Mouse (Mus musculus) embryonic stem cell, embryonic (primary cell): ENCODE results near the gene Bicra.

Experiments
- CTCF ChIA-PET, 4 experiments: fragments of 300-600 bp in 2 of 4; fragments of 350-600 bp in 2 of 4; sonication (Branson Sonifier 250); formaldehyde crosslinking; loops; one replicate each; lab custom pipeline; 2022; ENCODE audit warnings: inconsistent platforms in 2 of 4; lab: Charles Lee
- POLR2A ChIA-PET, 4 experiments: fragments of 300-600 bp in 2 of 4; fragments of 350-600 bp in 2 of 4; sonication (Branson Sonifier 250); formaldehyde crosslinking; loops; one replicate each; lab custom pipeline; 2022; ENCODE audit warnings: antibody characterized with exemption in 4 of 4, inconsistent platforms in 1 of 4; lab: Charles Lee

Bicra gene

GRCm38 (mm10) chr7:15980246-15980645 is 67.5 kb downstream of the Bicra start:
- CTCF ChIA-PET: interaction anchor here in 1 of 4 experiments (1.3 kb wide), 1 partner anchor 50 kb away, joined by 5 read pairs; no protein-coding TSS in a partner anchor
- POLR2A ChIA-PET: interaction anchor here in 1 of 4 experiments (1.2 kb wide), 1 partner anchor 58 kb away, joined by 4 read pairs; no protein-coding TSS in a partner anchor

- CTCF ChIA-PET: interaction anchor here (0.5 to 4.2 kb wide), 21 partner anchors 8 to 287 kb away, joined by 3 to 30 read pairs (median 7); partner anchors contain the start of genes Bicra (in 1 of the 4) and Ehd2 (in 1 of the 4)
Measured at GRCm38 (mm10) chr7:15975904-15976303, 71.8 kb downstream of the Bicra start.

GRCm38 (mm10) chr7:15975451-15975850 is 72.3 kb downstream of the Bicra start:
- ChIA-PET POLR2A (interaction anchor here in 2 of 4 experiments (1.1 to 2.4 kb wide), 11 partner anchors 8 to 124 kb away, joined by 3 to 9 read pairs (median 4); partner anchors contain the start of gene Bicra (in 1 of the 2)), CTCF (interaction anchor here (0.6 to 4.2 kb wide), 31 partner anchors 8 to 298 kb away, joined by 3 to 30 read pairs (median 5); partner anchors contain the start of genes Bicra (in 1 of the 4), Ehd2 (in 1 of the 4) and Inafm1 (in 1 of the 4))

More at GRCm38 (mm10) chr7:15975904-15976303, 71.8 kb downstream of the Bicra start:
- POLR2A ChIA-PET: interaction anchor here in 3 of 4 experiments (1.1 to 2.4 kb wide), 10 partner anchors 28 to 79 kb away, joined by 3 to 9 read pairs (median 4); partner anchors contain the start of gene Bicra (in 1 of the 3)

GRCm38 (mm10) chr7:15974712-15975111 is 73.0 kb downstream of the Bicra start:
- POLR2A ChIA-PET: interaction anchor here in 2 of 4 experiments (0.5 to 2.4 kb wide), 13 partner anchors 8 to 155 kb away, joined by 3 to 9 read pairs (median 3); partner anchors contain the start of genes Bicra (in 1 of the 2) and Napa (in 1 of the 2)

GRCm38 (mm10) chr7:15972247-15972646 is 75.5 kb downstream of the Bicra start:
- POLR2A ChIA-PET: interaction anchor here in 3 of 4 experiments (0.7 to 2.0 kb wide), 18 partner anchors 10 to 202 kb away, joined by 3 to 10 read pairs (median 4); partner anchors contain the start of genes Meis3 (in 1 of the 3), Napa (in 1 of the 3) and Slc8a2 (in 1 of the 3)
- CTCF ChIA-PET: interaction anchor here (0.5 to 2.3 kb wide), 23 partner anchors 8 to 291 kb away, joined by 3 to 13 read pairs (median 5); no protein-coding TSS in a partner anchor

More at GRCm38 (mm10) chr7:15974712-15975111, 73.0 kb downstream of the Bicra start:
- CTCF ChIA-PET: interaction anchor here (0.6 to 4.2 kb wide), 68 partner anchors 8 to 298 kb away, joined by 3 to 30 read pairs (median 4); partner anchors contain the start of genes Bicra (in 2 of the 4), Inafm1 (in 1 of the 4), Napa (in 1 of the 4) and Slc8a2 (in 1 of the 4)

- ChIA-PET POLR2A (interaction anchor here in 2 of 4 experiments (1.0 to 1.4 kb wide), 3 partner anchors 12 to 35 kb away, joined by 3 to 4 read pairs (median 3); no protein-coding TSS in a partner anchor), CTCF (interaction anchor here in 3 of 4 experiments (0.7 to 7.0 kb wide), 8 partner anchors 12 to 191 kb away, joined by 3 to 76 read pairs (median 3); no protein-coding TSS in a partner anchor)
Measured at GRCm38 (mm10) chr7:15969674-15970073, 78.0 kb downstream of the Bicra start.

GRCm38 (mm10) chr7:15968322-15968721 is 79.4 kb downstream of the Bicra start:
- CTCF ChIA-PET: interaction anchor here in 3 of 4 experiments (0.7 to 7.0 kb wide), 19 partner anchors 11 to 161 kb away, joined by 3 to 76 read pairs (median 8); partner anchors contain the start of genes Napa (in 1 of the 3) and Slc8a2 (in 1 of the 3)
- POLR2A ChIA-PET: interaction anchor here (0.6 to 6.0 kb wide), 8 partner anchors 15 to 188 kb away, joined by 3 to 53 read pairs (median 4); no protein-coding TSS in a partner anchor

- ChIA-PET POLR2A (interaction anchor here in 3 of 4 experiments (0.9 to 6.0 kb wide), 11 partner anchors 14 to 31 kb away, joined by 3 to 53 read pairs (median 4); partner anchors contain the start of gene Nop53 (in 1 of the 3)), CTCF (interaction anchor here (0.5 to 7.0 kb wide), 52 partner anchors 7 to 745 kb away, joined by 3 to 76 read pairs (median 4); partner anchors contain the start of genes Meis3 (in 2 of the 4), Napa (in 1 of the 4) and Slc8a2 (in 1 of the 4))
Measured at GRCm38 (mm10) chr7:15967312-15967711, 80.4 kb downstream of the Bicra start, which contains the start of gene Ehd2. Ehd2 (minus strand) TSS chr7:15967567.

GRCm38 (mm10) chr7:15966489-15966888 is 81.2 kb downstream of the Bicra start:
- POLR2A ChIA-PET: interaction anchor here in 2 of 4 experiments (0.6 to 6.0 kb wide), 5 partner anchors 8 to 84 kb away, joined by 3 to 53 read pairs (median 5); partner anchors contain the start of genes Crxos (in 1 of the 2) and Nop53 (in 1 of the 2)
- CTCF ChIA-PET: interaction anchor here in 3 of 4 experiments (0.5 to 7.0 kb wide), 13 partner anchors 8 to 131 kb away, joined by 3 to 76 read pairs (median 8); partner anchors contain the start of gene Napa (in 1 of the 3)

GRCm38 (mm10) chr7:15963798-15964652 is 83.7 kb downstream of the Bicra start:
- ChIA-PET POLR2A (interaction anchor here in 3 of 4 experiments (0.6 to 6.0 kb wide), 5 partner anchors 11 to 30 kb away, joined by 3 to 53 read pairs (median 3); no protein-coding TSS in a partner anchor), CTCF (interaction anchor here in 3 of 4 experiments (0.6 to 7.0 kb wide), 13 partner anchors 8 to 883 kb away, joined by 3 to 76 read pairs (median 5); partner anchors contain the start of gene Slc8a2 (in 1 of the 3))

- ChIA-PET POLR2A (interaction anchor here in 3 of 4 experiments (1.0 to 6.0 kb wide), 3 partner anchors 10 to 13 kb away, joined by 3 to 53 read pairs (median 4); no protein-coding TSS in a partner anchor), CTCF (interaction anchor here in 3 of 4 experiments (0.5 to 6.5 kb wide), 10 partner anchors 9 to 212 kb away, joined by 3 to 62 read pairs (median 4); partner anchors contain the start of genes Kptn (in 1 of the 3) and Meis3 (in 1 of the 3))
Measured at GRCm38 (mm10) chr7:15962311-15963288, 85.1 kb downstream of the Bicra start.

- POLR2A ChIA-PET: interaction anchor here in 2 of 4 experiments (1.0 to 1.5 kb wide), 2 partner anchors 10 to 12 kb away, joined by 3 to 4 read pairs; no protein-coding TSS in a partner anchor
Measured at GRCm38 (mm10) chr7:15961798-15962197, 85.9 kb downstream of the Bicra start.

GRCm38 (mm10) chr7:15961239-15961638 is 86.5 kb downstream of the Bicra start:
- POLR2A ChIA-PET: interaction anchor here in 2 of 4 experiments (1.1 to 1.5 kb wide), 4 partner anchors 11 to 137 kb away, joined by 3 read pairs; partner anchors contain the start of gene Napa (in 1 of the 2)
- CTCF ChIA-PET: interaction anchor here in 2 of 4 experiments (0.9 to 1.8 kb wide), 3 partner anchors 8 to 13 kb away, joined by 3 to 6 read pairs (median 4); no protein-coding TSS in a partner anchor

More at GRCm38 (mm10) chr7:15961798-15962197, 85.9 kb downstream of the Bicra start:
- CTCF ChIA-PET: interaction anchor here in 3 of 4 experiments (0.9 to 6.5 kb wide), 8 partner anchors 8 to 12 kb away, joined by 3 to 62 read pairs (median 4); no protein-coding TSS in a partner anchor

GRCm38 (mm10) chr7:15960691-15961090 is 87.0 kb downstream of the Bicra start:
- ChIA-PET CTCF (interaction anchor here (0.5 to 1.8 kb wide), 7 partner anchors 7 to 192 kb away, joined by 3 to 11 read pairs (median 4); no protein-coding TSS in a partner anchor), POLR2A (interaction anchor here in 3 of 4 experiments (0.7 to 1.5 kb wide), 8 partner anchors 11 to 914 kb away, joined by 3 to 5 read pairs (median 3); partner anchors contain the start of gene Napa (in 1 of the 3))

- CTCF ChIA-PET: interaction anchor here in 3 of 4 experiments (1.0 to 7.6 kb wide), 5 partner anchors 9 to 17 kb away, joined by 3 to 76 read pairs (median 6); partner anchors contain the start of gene Ehd2 (in 3 of the 3)
- POLR2A ChIA-PET: interaction anchor here in 2 of 4 experiments (0.8 to 2.3 kb wide), 5 partner anchors 8 to 198 kb away, joined by 3 to 12 read pairs (median 4); no protein-coding TSS in a partner anchor
Measured at GRCm38 (mm10) chr7:15956143-15956542, 91.6 kb downstream of the Bicra start.
